Mouse (Mus musculus): ENCODE measurements around the gene Olfr847. TPM values are rescaled to one million over a fixed set of nuclear protein-coding genes. Genes with fewer than 3 reads are reported as not detected.

Gene Olfr847
- polyA plus RNA-seq (2016; fragmentation: Nextera tagmentation; extraction: Ambion mirVana): not detected in 2 replicates

DNA sequence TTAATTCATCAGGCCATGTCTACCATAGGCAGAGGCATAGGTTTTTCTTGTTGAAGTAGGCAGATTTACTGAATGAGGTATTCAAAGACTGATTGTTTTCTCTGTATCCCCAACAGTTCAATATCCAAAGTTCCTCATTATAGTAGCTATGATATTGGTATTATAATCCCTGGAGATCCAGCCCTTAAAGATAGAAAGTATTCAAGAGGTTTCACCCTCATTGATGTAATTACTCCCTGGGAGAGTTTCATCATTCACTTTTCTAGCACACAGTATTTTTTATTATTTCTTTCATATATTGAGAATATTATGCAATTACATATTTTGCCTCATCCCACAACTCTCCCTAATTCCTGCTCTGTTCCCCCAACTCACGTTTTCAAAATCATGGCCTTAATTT lies at the start of gene Olfr847:
Olfr847 (minus strand) TSS at position 101 of the 400 bp plus-strand sequence.
- Histone ChIP-seq H3K36me3 (no peaks in the 10 kb centered on the region), H3K9me3 (replicated peaks) (no peaks in the 10 kb centered on the region), H3K4me1 (no peaks in the 10 kb centered on the region), H3K27ac (no peak within 1 kb of the TSS), H3K4me2 (no peak within 1 kb of the TSS), H3K27me3 (replicated peaks) (no peaks in the 10 kb centered on the region), H3K4me3 (no peak within 1 kb of the TSS), H3K9ac (no peak within 1 kb of the TSS)
- no peak for ATAC-seq
- WGBS (ENCODE audit: insufficient replicate concordance): 53% methylated on average over 1 of the region's 1 CpGs

GRCm38 (mm10) chr9:19363905-19364304 lies 14.6 kb downstream of the Olfr847 start, which contains the start of gene Olfr846:
Gene Olfr846, minus strand, starts transcription at chr9:19364005.
- Histone ChIP-seq H3K4me3 (no peak within 1 kb of the TSS), H3K36me3 (no peaks in the 10 kb centered on the region), H3K27me3 (replicated peaks) (no peaks in the 10 kb centered on the region), H3K27ac (no peak within 1 kb of the TSS), H3K4me1 (no peaks in the 10 kb centered on the region), H3K9me3 (replicated peaks) (no peaks in the 10 kb centered on the region; the same call in 1 of the 2 replicates), H3K9ac (no peak within 1 kb of the TSS), H3K4me2 (no peak within 1 kb of the TSS)
- WGBS (ENCODE audit: insufficient replicate concordance): 29% methylated on average over 1 of the region's 1 CpGs
- no peak for ATAC-seq

GRCm38 (mm10) chr9:19336157-19336556 lies 42.3 kb downstream of the Olfr847 start, which contains the start of gene Olfr845:
Gene Olfr845, plus strand, starts transcription at chr9:19336457.
- WGBS (ENCODE audit: insufficient replicate concordance): 38% methylated on average over 1 of the region's 1 CpGs
- Histone ChIP-seq H3K27me3 (replicated peaks) (no peaks in the 10 kb centered on the region), H3K9me3 (replicated peaks) (no peaks in the 10 kb centered on the region), H3K4me1 (no peaks in the 10 kb centered on the region), H3K27ac (no peak within 1 kb of the TSS), H3K4me2 (no peak within 1 kb of the TSS), H3K4me3 (no peak within 1 kb of the TSS), H3K9ac (no peak within 1 kb of the TSS), H3K36me3 (no peaks in the 10 kb centered on the region)
- no peak for ATAC-seq

Other genes with a start within 250 kb of the Olfr847 start
- gene Olfr837, start 242.4 kb downstream of the Olfr847 start, polyA plus RNA-seq (2016; fragmentation: Nextera tagmentation; extraction: Ambion mirVana): not detected in 2 replicates
- gene Olfr839-ps1, start 201.4 kb downstream of the Olfr847 start, polyA plus RNA-seq (2016; fragmentation: Nextera tagmentation; extraction: Ambion mirVana): not detected in 2 replicates
- gene Olfr843, start 126.7 kb downstream of the Olfr847 start, polyA plus RNA-seq (2016; fragmentation: Nextera tagmentation; extraction: Ambion mirVana): not detected in 2 replicates
- gene Olfr844, start 62.3 kb downstream of the Olfr847 start, polyA plus RNA-seq (2016; fragmentation: Nextera tagmentation; extraction: Ambion mirVana): not detected in 2 replicates
- not detected in 2 replicates for gene Olfr845, start 42.2 kb downstream of the Olfr847 start, polyA plus RNA-seq (2016; fragmentation: Nextera tagmentation; extraction: Ambion mirVana)
- gene Olfr846, start 14.7 kb downstream of the Olfr847 start, polyA plus RNA-seq (2016; fragmentation: Nextera tagmentation; extraction: Ambion mirVana): not detected in 2 replicates
- not detected in 2 replicates for gene Olfr849, start 61.6 kb upstream of the Olfr847 start, polyA plus RNA-seq (2016; fragmentation: Nextera tagmentation; extraction: Ambion mirVana)
- gene Olfr850, start 99.6 kb upstream of the Olfr847 start, polyA plus RNA-seq (2016; fragmentation: Nextera tagmentation; extraction: Ambion mirVana): not detected in 2 replicates
- gene Olfr851, start 114.6 kb upstream of the Olfr847 start, polyA plus RNA-seq (2016; fragmentation: Nextera tagmentation; extraction: Ambion mirVana): not detected in 2 replicates
- gene Olfr853, start 162.4 kb upstream of the Olfr847 start, polyA plus RNA-seq (2016; fragmentation: Nextera tagmentation; extraction: Ambion mirVana): not detected in 2 replicates
- gene Olfr854, start 188.7 kb upstream of the Olfr847 start, polyA plus RNA-seq (2016; fragmentation: Nextera tagmentation; extraction: Ambion mirVana): not detected in 2 replicates
- not detected in 2 replicates for gene Olfr855, start 203.9 kb upstream of the Olfr847 start, polyA plus RNA-seq (2016; fragmentation: Nextera tagmentation; extraction: Ambion mirVana)
- 15.3 and 15.6 TPM in 2 replicates for gene Zfp317, start 243.4 kb upstream of the Olfr847 start, polyA plus RNA-seq (2016; fragmentation: Nextera tagmentation; extraction: Ambion mirVana)